Mouse (Mus musculus) cerebellum, adult 2 months (tissue): Measurements from ENCODE around the gene Bfar.

Source experiments
- CTCF ChIP-seq: fragments of 200-500 bp; IDR thresholded peaks from 2 replicates; pipeline ENCODE4 v1.5.1; 2011; ENCODE audit warnings: low read depth, mild to moderate bottlenecking, control low read depth, low read length, moderate library complexity, borderline replicate concordance; ENCODE audit not compliant: insufficient read depth
- POLR2A ChIP-seq: fragments of 200-500 bp; IDR thresholded peaks from 2 replicates; pipeline ENCODE4 v1.6.1; 2011; ENCODE audit warnings: low read length, control low read depth, borderline replicate concordance; ENCODE audit not compliant: insufficient read depth

DNA sequence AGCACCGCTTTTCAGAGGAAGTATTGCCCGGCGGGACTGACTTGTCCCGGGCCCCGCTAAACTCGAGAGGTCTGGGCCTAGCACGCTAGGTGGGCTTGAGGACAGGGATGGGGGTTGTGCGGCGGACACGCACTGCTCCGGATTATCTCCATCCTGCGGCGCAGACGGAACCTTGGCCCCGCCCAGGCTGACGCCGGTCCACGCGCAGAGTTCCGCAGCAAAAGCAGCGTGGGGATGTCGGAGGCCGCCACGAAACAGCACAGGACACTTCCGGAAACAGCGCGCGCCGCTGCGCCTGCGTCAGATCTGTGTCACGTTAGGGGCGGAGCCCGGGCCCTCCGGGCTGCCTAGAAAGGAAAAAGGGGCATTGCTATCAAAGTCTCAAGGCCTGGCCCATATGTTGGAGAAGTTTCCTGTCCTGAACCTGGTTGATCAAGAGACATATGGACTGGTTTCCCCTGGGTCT is 3.7 kb upstream of the Bfar start, which contains the start of gene Parn:
- TF ChIP-seq POLR2A (peak; percentile 79), CTCF (no peak)
